13 mouse cellular contexts compared by ENCODE assay signal in the genomic region with DNA sequence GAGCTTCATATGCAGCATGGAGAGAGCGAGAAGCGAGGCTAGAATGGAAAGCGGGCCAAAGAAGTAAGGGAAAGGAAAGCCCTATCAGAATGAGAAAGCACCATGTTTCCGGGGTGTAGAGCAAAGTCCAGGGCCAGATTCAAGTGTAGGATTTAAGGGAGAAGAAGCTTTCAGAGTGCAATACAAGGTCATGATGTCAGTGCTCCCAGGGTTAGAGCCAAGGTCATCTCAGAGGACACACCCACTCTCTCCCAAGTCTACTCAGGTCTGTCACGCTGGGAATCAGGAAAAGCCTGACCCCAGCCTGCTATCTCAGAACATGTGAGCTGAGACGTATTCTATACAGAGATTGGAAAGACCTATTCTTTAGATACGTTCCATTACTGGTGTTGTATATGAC.
"Had no signal": no experiment of that assay in that cellular context is flagged by ENCODE, and none has a peak within 500 bp of the region (broad histone marks: within the 10 kb centered on the region; RNA-seq: fewer than 3 reads in every experiment).

No protein-coding gene starts in this region.

- DNase-seq: lung, adult 18-20 months; lung, embryonic 14.5 days; lung, postnatal 10 days; lung, postnatal 4 days; midbrain, embryonic 14.5 days; retina, postnatal 1 day; right cerebral cortex, adult 18-20 months; right cerebral cortex, postnatal 25 days; right cerebral cortex, postnatal 4 days; spleen, adult 18-20 months; thymus, adult 18-20 months; thymus, postnatal 14 days; thymus, postnatal 36 days had no signal
